Mouse (Mus musculus): ENCODE data around the gene Abcg4. TPM values are rescaled to one million over a fixed set of nuclear protein-coding genes. Genes with fewer than 3 reads are reported as not detected.
"Not testable (repeated sequence)": the region's sequence is repeated elsewhere in the genome, so short reads cannot be mapped to it uniquely, and the experiment has no call there.

Abcg4 gene
- total RNA-seq (2021): under 1 TPM; 0.32 to 0.59 TPM
- long read RNA-seq, experiment 1: 0 reads
- long read RNA-seq, experiment 2: 0 reads

DNA sequence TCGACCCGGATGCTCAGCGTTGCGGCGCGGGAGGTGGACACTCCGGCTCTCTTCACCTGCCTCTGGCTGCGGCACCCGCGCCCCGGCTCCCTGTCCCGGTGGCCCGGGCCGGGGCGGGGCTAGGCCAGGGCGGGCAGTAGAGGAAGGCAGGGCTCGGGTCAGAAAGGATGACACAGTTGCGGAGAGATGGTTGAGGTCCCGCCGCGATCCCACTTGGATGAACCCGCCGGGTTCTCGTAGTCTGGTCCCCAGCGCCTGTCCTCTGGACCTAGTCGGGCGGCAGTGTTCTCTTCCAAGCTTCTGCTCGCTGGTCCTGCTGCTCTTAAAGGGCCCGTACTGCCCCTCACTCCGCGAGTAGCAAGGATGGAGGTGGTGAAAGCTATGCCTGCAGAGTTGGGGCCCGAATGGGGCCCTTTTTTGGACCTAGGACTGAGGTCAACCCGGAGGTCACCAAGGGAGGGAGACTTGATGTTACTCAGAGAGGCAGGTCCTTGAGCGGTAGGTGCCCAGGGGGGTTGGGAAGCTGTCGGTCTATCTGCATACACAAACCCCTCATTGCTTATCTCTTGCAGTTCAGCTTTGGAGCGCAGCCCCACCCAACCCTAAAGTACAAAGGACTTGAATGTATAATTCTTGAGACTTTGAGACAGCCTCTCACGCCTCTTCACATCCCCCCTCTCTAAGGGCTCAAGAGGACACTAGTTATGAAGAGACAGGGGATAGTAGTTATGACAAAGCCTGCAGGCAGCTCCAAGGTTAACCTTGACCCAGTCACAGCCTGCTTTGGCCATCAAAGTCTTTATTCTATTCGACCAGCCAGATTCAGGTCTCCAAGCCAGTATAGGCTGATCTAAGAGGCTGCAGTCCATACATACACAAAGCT is at the start of gene Abcg4:
Gene Abcg4 (minus strand): TSS at position 540 of the 883 bp plus-strand sequence.
- DNase-seq (ENCODE audit: low spot score): no peak

DNA sequence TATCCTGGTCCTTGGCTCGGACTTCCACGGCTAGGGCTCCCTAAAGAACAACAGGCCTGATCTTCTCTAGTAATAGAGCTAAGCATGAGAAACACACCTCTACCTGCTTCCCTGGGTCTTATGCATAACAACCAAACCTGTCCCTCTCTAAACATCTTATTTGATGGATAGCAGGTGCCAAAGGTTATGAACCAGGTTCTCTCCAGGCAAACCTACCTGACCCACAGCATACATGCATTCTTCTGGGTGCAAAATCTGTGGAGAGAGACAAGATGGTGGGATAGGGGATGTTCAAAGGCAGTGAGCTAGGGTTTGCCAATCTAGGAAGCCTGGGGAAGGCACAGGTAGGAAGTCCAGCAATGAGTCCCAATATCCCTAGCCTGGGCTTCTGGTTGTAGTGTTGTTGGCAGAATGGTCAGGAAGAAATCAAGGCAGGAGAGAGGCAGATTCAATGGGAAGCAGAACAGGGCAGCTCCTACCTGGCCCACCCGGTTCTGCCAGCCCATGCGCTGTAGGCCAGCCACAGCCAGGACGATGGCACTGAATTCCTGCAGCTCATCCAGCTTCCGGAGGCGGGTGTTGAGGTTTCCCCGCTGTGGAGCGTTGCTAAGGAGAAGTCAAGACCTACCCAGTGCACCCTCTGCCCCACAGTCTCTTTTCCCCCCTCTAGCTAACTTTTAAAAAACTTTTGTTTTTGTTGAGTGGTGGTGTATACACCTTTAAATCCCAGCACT is 49.2 kb upstream of the Abcg4 start:
- DNase-seq (ENCODE audit: low spot score): no peak

DNA sequence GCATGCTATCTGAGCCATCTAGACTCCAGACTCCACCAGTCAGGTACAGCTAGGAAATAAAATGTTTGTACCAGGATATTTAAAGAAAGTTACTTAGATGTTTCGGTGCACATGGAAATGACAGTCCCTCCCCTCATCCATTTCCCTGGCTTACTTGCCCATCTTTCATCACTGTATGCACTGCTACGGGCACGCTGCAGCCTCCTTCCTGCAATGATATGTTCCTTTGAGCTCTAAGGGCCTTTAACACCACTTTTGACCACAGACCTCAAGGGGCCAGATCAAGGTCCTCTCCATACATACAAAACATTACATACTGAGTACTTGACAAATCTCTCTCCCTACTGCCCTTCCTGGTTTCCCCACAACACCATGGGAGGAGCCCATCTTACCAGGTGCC is 48.5 kb upstream of the Abcg4 start:
- DNase-seq (ENCODE audit: low spot score): no peak

DNA sequence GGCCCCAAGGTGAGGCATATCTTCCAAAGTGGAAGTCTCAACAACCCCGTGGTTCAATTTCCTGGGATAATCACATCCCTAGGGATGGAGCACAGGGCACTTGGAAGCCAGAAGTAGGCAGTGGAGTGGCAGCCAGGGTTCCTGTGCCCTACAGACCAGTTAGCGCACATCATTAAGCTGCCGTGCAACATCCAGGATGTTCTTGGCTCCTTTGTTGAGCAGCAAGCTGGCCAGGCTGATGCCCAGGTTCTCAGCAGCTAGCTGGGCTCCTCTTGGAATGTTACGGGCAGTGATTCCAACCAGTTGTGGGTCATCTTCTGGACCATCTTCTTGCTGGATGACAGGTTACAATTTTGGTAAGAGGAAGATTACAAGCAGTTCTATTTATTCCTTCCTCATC is 48.1 kb upstream of the Abcg4 start:
- not testable (repeated sequence) for DNase-seq (ENCODE audit: low spot score)

DNA sequence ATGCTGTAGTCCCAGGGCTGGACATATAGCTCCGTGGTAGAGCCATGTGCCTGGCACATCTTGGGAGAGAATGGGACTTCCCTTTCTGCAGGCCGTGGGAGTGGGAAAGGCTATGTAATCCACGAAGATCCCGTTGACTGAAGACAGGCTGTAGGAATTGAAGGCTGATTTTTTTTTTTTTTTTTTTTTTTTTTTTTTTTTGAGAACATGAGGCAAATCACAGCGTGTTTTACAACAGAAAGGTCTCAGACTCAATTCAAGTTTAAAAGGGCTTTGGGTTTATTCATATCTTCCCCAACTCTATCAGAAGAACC is 47.6 kb upstream of the Abcg4 start:
- DNase-seq (ENCODE audit: low spot score): no peak

DNA sequence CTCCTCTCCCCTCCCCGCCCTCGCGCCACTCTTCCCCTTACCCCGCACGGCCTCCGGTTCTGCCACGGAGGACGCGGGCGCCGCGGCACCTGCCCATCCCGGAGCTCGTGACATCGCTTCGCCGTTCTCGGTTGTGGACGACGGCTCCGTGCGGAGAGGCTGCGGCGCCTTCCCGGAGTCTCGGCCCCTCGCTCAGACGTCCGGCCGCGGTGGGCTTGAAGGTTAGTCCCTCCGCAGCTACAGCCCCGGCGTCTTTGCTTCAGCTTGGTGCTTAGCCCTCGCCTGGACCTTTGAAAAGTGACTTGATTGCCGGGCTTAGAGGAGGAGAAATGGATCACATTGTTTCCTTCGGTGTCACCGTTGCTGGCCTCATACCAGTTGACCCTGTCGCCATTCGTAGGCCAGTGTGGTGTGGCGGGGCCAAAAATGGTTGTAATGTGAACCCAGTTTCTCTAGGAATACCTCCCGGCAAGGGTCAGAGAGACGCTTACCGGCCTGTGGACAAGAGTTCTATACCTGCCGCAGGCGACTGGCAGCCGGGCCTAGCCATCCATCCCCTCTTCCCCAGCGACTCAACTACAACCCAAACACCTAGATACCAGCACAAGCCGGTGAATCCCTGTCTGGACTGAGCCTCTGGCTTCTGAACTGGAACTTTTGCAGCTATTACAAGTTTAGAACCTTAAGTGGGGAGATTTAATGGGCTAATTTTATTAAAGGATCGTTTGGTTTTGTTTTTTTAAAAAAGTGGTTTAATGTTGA is 47.1 kb upstream of the Abcg4 start:
- no peak for DNase-seq (ENCODE audit: low spot score)

DNA sequence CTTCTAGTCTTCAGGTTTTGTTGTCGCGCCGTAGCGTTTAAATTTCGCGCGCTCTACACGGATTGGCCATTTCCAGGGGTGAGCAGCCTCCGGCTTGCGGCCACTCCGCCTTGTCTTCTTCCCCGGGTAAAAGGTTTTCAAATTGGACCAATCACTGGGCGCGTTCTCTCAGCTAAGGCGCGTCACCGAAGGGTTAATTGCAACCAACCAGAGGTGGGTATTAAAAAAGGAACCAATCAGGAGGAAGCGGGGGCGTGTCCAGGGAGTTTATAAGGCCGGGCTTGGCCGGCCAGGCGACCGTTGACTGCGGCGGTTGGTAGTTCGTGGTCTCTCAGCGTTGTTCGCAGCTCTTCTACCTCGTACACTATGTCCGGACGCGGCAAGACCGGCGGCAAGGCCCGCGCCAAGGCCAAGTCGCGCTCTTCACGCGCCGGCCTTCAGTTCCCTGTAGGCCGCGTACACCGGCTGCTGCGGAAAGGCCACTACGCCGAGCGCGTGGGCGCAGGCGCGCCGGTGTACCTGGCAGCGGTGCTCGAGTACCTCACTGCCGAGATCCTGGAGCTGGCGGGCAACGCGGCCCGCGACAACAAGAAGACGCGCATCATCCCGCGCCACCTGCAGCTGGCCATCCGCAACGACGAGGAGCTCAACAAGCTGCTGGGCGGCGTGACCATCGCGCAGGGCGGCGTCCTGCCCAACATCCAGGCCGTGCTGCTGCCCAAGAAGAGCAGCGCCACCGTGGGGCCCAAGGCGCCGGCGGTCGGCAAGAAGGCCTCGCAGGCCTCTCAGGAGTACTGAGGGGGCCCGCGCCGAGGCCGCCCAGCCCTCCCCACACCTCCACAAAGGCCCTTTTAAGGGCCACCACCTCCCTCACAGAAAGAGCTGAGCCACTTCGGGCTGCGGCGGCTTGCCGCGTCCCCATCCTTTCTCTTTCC is 46.2 kb upstream of the Abcg4 start, which contains the start of gene H2afx:
Gene H2afx (plus strand): TSS at position 299 of the 935 bp plus-strand sequence.
- peak; percentile 99 for DNase-seq (ENCODE audit: low spot score)

DNA sequence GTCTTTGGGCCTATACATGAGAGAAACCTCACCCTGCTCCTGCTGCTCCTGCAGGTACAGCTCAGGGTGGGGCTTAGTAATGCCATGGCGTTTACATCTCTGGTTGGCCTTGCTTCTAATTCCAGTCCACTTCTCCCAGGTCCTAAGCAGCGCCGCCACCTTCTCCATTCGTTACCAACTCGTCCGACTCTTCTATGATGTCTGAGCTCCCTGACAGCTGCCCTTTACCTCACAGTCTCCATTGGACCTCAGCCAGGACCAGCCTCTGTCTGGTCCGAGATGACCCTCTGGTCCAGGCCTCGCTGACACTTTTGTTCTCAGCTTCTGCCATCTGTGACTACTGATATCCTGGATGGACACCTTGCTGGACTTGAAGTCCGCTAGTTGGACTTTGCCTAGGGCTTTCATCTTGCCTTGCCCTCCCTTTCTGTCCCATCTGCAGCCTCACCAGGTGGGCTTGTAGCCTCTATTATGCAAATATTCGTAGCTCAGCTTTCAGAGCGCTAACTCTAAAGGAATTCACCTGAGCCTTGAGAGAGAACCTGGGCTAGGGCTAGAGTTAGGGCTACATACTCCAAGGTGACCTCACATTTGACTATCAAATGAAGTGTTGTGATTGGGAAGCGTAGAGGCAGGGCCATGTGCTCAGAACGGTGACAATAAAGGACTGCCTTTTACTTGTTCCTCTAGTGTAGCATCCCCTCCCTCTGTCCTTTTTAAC is 44.7 kb upstream of the Abcg4 start:
- DNase-seq (ENCODE audit: low spot score): no peak

DNA sequence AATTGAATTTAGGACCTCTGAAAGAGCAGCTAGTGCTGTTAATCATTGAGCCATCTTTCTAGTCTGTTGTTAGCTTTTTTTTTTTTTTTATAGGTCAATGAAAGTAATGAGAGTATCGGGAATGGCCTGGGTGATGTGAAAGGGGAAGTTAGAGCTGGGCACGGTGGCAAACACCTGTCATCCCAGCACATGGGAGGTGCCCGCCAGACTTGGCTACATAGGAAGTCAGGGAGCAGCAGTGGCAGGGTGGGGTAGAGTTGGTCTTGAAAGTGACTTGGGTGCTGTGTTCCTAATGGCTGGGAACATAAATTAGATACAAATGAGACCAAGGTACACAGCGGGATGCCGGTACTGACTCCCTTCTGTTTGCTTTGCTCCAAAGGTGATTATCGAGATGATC is 42.3 kb upstream of the Abcg4 start:
- no peak for DNase-seq (ENCODE audit: low spot score)

DNA sequence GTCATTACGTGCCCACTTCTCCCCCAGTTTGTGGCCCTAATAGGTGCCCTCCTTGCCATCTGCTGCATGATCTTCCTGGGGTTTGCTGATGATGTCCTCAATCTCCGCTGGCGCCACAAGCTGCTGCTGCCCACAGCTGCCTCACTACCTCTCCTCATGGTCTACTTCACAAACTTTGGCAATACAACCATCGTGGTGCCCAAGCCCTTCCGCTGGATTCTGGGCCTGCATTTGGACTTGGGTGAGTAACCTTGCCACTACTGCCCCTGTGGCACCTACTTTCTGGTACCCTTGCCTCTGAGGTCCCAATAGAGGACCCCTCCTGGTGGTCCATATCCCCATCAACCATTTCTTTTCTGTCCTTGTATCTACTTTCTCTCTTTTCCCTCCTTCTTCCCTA is 39.5 kb upstream of the Abcg4 start:
- DNase-seq (ENCODE audit: low spot score): no peak

DNA sequence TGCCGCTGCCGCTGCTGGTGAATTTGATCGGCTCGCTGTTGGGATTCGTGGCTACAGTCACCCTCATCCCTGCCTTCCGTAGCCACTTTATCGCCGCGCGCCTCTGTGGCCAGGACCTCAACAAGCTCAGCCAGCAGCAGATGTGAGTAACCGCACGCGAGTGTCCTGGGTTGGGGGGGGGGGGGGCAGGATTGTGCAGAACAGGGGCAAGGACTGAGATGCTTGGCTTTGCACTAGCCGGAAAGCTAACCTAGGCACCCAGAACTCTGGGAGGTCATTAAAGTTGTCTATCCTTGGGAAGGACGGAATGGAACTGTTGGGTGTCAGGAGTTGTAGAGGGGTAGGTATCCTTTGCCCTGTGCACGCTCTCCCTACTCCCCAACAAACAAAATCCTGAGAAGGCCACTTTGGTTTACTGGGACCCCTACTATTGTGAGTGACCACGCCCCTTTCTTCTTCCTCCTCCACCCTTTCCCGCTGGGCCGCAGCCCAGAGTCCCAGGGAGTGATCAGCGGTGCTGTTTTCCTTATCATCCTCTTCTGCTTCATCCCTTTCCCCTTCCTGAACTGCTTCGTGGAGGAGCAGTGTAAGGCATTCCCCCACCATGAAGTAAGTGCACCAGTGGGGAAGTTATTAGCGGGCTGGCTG is 38.8 kb upstream of the Abcg4 start:
- DNase-seq (ENCODE audit: low spot score): peak; percentile 31

DNA sequence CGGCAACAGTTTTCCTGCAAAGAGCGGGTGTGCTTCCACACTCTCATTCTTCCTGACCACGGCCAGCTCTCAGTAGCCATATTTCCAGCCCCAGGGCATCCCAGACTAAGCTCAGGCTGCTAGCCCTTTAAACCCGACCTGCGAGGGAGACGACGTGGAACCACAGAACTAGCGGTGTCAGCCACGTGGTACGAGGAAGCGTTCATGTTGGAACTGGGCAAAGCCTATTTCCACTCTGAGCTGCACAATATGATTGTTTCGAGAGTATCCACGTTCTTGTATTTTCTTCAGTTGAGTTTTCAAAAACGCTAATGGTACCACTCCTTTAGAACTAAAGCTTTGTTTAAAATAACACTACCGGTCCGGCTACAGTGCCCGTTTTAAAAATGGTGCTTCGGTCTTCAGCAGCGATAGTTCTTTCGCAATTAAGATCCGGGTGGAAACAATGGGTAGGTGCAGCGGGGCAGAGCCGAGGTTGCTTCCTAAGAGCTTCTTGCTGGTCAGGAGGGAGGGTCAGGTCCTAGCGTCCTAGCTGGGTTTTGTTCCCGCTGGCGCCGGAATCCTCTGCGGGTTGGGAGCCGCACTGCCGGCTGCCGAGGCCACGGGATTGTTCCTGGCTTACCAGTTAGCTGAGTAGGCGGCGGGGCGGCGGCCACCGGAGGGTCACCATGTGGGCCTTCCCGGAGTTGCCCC is 38.1 kb upstream of the Abcg4 start:
- peak; percentile 88 for DNase-seq (ENCODE audit: low spot score)

DNA sequence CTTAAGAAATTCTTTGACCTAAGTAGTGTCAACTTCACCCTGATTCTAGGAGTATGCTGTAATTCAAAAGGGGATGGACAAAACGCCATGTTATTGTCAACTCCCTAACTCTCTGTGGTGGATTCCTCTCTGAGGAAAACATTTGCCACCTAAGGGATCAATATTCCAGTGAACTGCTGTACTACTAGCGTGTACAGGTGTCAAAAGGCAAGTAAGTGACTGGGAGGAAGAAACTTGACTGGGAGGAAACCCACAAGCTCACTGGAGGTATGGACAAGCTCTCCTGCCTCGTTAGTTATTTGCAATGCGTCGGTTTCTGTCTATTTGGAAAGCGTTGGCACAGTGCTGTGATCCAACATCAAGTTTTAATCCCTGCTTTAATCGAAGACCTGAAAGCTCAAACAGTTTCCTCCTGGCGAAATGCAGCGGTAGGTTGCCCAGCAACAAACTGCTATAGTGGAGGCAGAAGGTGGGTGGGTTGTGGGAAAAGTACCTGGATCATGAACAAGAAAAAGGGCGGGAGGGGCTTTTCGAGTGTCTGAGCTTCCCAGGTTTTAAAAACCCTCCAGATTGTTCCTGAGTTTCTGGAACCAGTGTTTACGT is 37.5 kb upstream of the Abcg4 start, which contains the start of gene Dpagt1:
Gene Dpagt1 (plus strand): TSS at position 252 of the 603 bp plus-strand sequence.
- no peak for DNase-seq (ENCODE audit: low spot score)

DNA sequence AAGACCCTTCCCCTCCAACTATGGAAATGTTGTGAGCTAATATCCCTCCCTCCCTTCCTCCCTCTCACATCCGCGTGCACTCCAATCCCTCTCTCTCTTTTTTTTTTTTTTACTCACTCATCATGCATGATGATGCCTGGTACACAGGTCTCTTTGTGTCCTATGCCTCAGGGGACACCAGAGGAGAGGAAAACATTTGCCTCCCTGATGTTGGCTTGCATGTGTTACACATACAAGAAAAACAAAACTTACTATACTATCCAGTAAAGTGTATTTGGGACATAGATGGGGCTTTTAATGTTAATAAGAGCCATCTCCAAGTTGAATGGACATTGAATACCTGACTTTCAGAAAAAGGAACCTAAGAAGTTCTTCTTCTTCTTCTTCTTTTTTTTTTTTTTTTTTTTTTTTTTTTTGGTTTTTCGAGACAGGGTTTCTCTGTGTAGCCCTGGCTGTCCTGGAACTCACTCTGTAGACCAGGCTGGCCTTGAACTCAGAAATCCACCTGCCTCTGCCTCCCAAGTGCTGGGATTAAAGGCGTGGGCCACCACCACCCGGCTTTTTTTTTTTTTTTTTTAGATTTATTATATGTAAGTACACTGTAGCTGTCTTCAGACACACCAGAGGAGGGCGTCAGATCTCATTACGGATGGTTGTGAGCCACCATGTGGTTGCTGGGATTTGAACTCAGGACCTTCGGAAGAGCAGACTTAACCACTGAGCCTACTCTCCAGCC is 36.8 kb upstream of the Abcg4 start:
- DNase-seq (ENCODE audit: low spot score): not testable (repeated sequence)

DNA sequence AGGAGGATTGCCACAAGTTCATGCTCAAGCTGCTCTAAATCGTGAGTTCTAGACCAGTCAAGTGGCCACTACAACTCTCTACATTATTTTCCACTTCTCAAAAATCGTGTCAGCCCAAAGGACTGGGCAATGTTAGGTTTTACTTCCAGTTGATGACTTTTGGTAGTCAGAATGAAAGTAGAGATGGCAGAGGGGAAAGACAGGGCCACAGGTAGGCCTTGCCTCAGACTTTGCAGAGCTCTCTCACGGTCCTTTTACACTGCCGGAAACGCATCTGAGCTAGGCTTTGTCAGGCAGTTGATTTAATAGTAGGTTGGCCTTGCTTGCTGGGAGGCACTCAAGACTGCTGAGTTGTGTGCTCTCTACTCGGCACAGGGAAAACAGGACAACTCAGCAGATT is 35.7 kb upstream of the Abcg4 start:
- no peak for DNase-seq (ENCODE audit: low spot score)

DNA sequence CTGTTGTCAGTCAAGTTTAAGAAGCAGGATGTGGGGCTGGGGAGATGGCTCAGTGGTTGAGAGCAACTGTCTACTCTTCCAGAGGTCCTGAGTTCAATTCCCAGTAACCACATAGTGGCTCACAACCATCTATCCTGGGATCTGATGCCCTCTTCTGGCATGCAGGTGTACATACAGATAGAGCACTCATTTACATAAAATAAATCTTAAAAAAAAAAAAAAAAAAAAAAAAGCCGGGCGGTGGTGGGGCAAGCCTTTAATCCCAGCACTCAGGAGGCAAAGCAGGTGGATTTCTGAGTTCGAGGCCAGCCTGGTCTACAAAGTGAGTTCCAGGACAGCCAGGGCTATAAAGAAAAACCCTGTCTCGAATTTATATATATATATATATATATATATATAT is 35.2 kb upstream of the Abcg4 start:
- DNase-seq (ENCODE audit: low spot score): not testable (repeated sequence)

DNA sequence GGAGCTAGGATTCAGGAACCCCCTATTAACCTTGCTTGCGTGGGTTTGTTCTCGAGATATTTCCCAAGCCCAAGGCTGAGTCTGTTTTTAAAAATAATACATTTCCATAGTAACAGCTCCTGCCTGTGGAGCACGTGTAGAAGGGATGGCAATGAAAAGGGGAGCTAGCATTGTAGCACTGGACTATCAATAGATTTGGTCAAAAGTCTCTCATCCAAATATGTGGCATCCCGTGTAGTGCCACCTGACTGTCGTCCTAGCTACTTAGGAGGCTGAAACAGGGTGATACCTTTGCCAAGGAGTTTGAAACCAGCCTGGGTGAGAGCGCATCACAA is 32.4 kb upstream of the Abcg4 start:
- DNase-seq (ENCODE audit: low spot score): no peak
